Mouse (Mus musculus): Measurements from ENCODE around the gene Mark1.

DNA sequence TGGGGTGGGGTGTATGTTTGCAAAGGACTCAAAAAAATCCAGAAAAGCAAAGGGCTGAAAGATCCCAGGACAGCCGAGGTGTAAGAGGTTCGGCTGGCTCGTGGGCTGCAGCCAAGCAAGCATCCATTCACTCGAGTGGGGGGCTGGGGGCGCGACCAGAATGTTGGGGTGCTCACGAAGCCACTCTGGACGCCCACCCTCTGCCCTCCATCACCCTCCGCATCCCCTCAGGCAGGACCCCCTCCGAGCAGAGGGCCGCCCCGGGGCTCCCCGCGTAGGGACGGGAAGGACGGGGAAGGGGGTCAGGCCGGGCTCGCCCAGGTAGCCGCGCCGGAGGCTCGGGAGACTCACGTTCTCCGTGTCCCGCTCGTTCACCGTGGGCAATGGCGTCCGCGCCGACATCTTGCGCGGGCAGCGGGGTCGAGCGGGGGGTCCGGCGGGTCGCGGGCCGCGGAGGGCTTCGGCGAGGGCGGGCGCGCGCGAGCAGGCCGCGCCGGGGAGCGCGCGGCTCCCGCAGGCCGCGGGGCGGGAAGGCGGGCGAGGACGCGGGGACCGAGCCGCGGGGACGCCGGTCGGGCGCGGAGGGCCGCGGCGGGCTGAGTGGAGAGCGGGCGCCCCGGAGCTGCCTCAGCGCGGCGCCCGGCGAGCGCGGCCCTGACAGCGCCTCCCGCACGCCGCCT lies at the start of gene Mark1:
- TF ChIP-seq CTCF (IDR thresholded peaks at IDR 0.05; ENCODE audit: insufficient read depth, low read depth, low read length) (no peak), POLR2A (IDR thresholded peaks at IDR 0.05; ENCODE audit: insufficient read depth, low read depth, low read length) (no peak)

All from olfactory bulb, adult 2 months (tissue).